Mouse (Mus musculus) testis, adult 2 months (tissue): ENCODE measurements around the gene Slc35g2.

ENCODE experiments used
- CTCF ChIP-seq: fragments of 200-500 bp; IDR thresholded peaks from 2 replicates; pipeline ENCODE4 v1.5.1; 2012; ENCODE audit warnings: low read depth, mild to moderate bottlenecking, inconsistent platforms, low read length, moderate library complexity; ENCODE audit not compliant: control insufficient read depth, insufficient read depth, insufficient replicate concordance
- POLR2A ChIP-seq: fragments of 200-500 bp; IDR thresholded peaks from 2 replicates; pipeline ENCODE4 v1.6.1; 2012; ENCODE audit warnings: low read depth, mild to moderate bottlenecking, inconsistent platforms, low read length, moderate library complexity; ENCODE audit not compliant: control insufficient read depth

DNA sequence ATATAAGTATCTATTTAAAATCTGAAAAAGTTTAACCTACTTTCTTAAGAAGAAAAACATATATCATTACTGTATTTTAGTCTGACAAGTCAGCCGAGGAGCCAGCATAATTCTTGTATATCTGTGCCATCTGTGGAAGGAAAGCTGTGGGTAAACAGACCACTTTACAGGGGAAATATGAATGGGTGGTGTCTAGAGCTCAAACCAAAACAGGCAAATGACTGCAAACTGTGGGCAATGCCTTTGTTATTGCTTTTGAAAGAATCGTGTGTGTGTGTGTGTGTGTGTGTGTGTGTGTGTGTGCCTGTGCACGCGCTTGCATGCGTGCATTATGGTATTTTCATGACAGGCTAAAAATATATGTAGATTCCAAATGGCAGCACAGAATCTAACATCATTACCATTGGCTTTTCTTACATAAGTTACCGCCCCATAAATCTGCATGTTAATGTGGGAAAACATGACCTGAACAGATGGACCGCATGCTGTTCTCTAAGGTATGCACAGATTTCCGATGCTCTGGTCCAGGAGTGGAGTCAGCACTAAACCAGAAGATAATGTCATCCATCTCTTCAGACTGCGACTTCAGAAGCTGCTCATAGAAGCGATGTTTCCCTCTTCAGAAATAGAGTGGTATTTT lies 10.5 kb downstream of the Slc35g2 start:
- TF ChIP-seq CTCF = no peak
- TF ChIP-seq POLR2A = no peak
